Mouse (Mus musculus): ENCODE measurements around the gene Gm21994.
"Not testable (repeated sequence)": the region's sequence is repeated elsewhere in the genome, so short reads cannot be mapped to it uniquely, and the experiment has no call there.

- TF ChIP-seq CTCF (IDR thresholded peaks at IDR 0.05; ENCODE audit: control insufficient read depth, insufficient read depth, low read length); POLR2A (IDR thresholded peaks at IDR 0.05; ENCODE audit: borderline replicate concordance, control insufficient read depth, low read depth, low read length): not testable (repeated sequence)
Measured at GRCm38 (mm10) chr2:150218363-150218725, 37.0 kb downstream of the Gm21994 start.

Measured in bone marrow, adult 2 months (tissue).